Mouse (Mus musculus): Measurements from ENCODE around the gene Tpm4.

The Tpm4 gene

DNA sequence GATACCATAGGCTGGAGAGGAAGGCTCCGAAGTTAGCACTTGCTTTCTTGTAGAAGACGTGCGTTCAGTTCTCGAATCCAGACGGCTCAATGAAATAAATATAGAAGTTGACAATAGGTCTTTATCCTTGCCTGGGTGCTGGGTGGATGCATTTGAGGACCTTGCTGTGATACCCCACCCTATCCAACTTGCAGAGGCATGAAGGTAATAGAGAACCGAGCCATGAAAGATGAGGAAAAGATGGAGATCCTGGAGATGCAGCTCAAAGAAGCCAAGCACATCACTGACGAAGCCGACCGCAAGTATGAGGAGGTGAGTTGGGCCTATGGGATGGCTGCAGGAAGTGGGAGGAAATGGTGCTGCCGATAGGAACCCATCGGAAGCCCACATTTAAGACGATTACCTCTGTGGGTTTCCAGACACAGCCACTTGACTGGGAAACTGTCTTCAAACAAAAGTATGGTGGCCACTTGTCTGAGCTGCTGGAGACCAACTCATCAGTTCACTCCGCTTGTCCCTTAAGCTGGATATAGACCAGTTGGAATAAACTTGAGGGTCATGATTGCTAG is 8.6 kb downstream of the Tpm4 start:
- no peak for DNase-seq

- DNase-seq, result no peak
These were observed 9.7 kb downstream of the Tpm4 start for GRCm38 (mm10) chr8:72144345-72144975.

DNA sequence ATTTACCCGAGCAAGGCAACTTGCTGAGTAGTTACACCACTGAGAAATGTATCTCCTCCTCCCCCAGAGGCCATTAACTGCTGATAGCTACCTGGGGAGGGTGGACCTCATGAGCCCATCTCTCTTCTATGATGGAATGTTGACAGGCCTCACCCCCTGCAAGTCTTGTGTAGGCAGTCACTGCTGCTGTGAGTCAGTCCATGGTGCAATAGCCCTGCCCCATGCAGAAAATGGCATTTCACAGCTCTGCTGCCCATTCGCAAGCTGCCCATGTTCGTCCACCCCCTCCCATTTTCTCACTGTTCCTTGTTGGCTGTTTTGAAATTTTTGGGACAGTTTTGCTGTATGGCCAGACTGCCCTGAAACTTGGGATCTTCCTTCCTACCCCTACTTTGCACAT is 10.7 kb downstream of the Tpm4 start:
- peak in 1 of 2 experiments; percentile 31 for DNase-seq

DNA sequence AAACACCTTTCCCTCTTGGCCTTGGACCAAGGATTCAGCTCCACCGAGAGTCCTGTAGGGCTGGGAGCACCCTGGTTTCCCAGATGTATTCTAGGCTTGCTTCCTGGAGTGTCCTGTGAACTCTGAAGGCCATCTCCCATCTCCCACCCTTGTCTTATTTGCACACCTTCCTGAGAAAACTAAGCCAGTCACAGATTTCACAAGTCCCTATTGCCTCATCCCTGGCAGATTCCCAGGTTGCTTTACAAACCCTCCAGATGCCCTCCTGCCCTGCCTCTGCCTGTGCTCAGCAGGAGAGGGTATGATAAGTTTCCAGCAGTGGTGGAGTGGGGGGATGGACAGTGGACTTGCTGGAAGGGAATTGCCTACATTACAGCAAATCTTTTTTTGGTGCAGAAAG is 11.3 kb downstream of the Tpm4 start:
- peak; percentile 80 to 86 for DNase-seq

GRCm38 (mm10) chr8:72146556-72146955 is 11.8 kb downstream of the Tpm4 start:
- DNase-seq, result no peak

DNA sequence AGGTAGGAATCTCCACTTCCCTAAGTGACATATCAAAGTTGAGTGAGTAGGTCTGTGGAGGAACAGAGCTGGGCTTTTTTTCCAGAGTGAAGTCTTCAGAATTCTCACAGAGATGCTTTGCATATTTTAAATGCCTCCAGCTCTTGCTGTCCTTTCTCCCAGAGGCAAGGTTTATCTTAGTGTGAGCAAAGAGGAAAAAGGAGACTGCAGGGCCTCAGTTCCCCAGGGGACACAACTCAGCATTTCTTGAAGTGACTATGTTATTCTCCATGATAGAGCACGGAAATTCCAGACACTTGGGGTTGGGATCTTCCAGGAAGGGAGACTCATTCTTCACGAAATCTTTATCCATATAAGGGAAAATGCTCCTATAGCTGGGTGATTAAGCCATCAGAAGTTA is 12.5 kb downstream of the Tpm4 start:
- no peak for DNase-seq

GRCm38 (mm10) chr8:72149056-72149455 is 14.3 kb downstream of the Tpm4 start:
- DNase-seq, result no peak

DNA sequence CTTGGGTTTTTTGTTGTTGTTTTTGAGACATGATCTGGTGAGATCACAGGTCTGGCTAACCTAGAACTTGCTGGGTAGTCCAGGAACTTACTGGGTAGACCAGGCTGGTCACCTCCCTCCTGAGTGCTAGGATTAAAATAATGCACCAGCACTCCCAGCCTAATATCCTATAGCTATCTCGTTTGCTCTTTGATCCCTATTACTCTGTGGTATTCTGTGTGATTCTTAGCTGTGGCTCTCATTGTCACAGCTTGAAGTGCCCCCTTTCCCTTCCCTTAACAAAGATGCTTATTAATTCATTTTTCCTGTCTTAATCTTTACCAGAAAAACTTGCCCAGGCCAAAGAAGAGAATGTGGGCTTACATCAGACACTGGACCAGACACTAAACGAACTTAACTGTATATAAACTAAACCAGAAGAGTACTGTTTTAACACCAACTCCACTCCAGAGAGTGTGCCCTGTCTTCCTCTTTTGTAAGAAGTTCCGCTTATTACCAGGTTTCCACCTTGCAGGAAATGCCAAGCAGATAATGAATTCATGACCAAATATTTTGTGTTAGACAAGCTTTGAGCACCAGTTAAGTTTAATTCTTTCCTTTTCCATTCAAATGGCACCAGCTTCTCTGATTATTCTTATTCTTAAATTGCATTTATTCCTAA is 16.8 kb downstream of the Tpm4 start:
- DNase-seq, result no peak

- no peak for DNase-seq
These were observed 18.6 kb downstream of the Tpm4 start for GRCm38 (mm10) chr8:72153382-72153781.

DNA sequence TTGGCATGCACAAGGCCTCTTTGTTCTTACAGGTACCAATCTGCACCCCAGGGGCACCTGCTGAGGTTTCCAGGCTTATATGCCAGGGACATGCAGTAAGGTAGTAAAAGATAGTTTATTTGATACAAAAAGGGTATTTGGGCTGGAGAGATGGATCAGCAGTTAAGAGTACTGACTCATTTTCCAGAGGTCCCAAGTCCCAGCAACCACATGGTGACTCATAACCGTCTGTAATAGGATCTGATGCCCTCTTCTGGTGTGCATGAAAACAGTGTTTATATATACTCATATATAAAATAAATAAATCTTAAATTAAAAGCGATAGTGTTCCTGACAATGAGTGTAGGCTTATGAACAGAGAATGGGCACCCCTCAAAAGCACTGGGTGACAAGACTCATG is 23.3 kb downstream of the Tpm4 start:
- DNase-seq, result no peak

GRCm38 (mm10) chr8:72158726-72159125 is 24.0 kb downstream of the Tpm4 start:
- no peak for DNase-seq

GRCm38 (mm10) chr8:72160007-72160406 is 25.2 kb downstream of the Tpm4 start:
- DNase-seq, result no peak

- DNase-seq, result peak; percentile 100
These were observed 26.2 kb downstream of the Tpm4 start, which contains the start of gene Rab8a for GRCm38 (mm10) chr8:72160707-72161697. Gene Rab8a (plus strand): TSS chr8:72161200.

GRCm38 (mm10) chr8:72162821-72163220 is 28.0 kb downstream of the Tpm4 start:
- no peak for DNase-seq

GRCm38 (mm10) chr8:72169098-72169668 is 34.4 kb downstream of the Tpm4 start:
- DNase-seq, result peak; percentile 46 to 47

DNA sequence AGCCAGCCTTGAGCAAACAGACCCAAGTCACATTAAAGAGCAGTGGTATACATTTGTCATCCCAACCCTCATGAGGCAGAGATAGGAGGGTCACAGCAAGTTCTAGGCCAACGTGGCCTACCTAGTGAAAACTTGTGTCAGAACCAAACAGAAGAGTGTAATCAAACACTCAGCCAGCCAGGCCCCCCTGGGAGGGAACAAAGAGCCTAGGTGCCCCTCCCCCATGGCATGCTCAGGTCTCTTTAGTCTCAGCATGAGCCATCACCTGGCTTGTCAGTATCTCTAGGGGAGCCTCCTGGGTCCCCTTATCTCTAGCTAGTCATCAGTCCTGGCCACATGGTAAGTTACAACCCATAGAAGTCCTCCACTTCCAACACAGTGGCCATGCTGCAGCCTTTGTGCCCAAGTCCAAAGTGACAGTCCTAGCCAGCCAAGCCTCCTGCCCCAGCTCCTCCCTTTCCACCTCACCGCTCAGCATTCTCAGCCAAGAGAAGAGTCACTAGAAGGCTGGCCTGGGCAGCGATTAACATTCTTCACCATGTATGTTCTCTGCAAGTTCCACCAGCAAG is 35.0 kb downstream of the Tpm4 start:
- no peak for DNase-seq

GRCm38 (mm10) chr8:72177346-72177925 is 42.7 kb downstream of the Tpm4 start:
- DNase-seq, result peak; percentile 66 to 72

DNA sequence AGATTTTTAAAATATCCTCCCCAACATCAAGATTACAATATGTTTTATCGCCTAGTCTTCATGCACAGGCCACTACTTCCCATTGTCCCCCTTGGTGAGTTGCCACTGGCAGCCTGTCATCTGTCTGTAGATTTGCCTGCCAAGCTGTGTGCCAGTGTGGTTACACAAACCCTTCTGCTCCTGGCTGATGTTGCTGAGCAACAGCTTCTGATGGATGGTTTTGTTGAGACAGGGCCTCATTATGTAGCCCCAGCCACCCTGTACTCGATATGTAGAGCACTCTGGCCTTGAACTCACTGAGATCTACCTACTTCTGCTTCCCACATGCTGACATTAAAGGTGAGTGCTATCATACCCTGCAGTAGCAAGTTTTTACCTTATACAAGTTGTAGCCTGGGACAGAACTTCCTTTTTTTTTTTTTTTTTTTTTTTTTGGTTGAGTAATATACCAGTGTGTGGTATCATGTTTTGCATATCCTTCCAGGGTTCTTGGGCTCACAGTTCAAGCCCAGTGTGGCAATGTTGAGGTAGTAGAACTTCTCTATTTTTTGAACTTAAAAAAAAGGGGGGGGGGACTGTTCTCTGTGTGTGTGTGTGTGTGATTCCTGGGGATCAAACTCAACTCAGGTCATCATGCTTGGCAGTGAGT is 48.9 kb downstream of the Tpm4 start:
- no peak for DNase-seq

- DNase-seq, result no peak
These were observed 53.1 kb downstream of the Tpm4 start for GRCm38 (mm10) chr8:72187793-72188331.

DNA sequence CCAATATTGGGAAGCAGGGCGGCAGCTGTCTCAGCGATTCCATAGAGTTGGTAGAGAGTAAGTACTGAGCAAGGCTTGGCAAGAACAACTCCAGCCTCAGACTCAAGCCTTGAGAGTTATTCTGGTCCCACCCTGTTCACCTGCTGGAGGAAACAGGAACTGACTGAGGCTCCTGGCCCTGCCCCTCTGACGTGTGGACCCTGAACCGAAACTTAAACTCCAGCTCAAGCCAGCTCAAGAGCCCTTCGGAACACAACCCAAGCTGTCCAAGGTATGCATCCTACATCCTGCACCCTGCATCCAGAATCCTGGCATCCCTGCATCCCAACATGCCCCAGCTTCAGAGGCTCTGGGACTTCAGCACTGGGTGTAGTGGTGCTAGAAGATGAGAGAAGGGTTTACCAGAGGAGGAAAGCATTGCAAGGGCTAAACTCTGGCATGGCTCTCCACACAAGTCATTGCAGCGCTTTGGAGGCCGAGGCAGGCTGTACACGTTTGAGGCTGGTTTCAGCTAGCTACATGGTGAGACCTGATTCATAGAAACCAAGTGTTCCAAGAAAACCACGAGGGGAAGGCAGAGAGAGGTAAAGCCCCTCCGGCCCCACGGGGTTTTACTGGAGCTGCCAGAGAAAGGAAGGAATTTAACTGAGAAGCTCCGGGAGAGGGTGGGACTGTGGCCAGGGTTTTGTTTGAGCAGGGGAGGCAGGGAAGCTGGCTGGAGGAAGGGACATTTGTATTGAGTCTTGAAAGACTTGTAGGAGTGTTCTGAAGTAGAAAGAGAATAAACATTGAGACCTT is 54.8 kb downstream of the Tpm4 start, which contains the start of gene Hsh2d:
Hsh2d (plus strand) TSS at position 222 of the 798 bp plus-strand sequence.
- peak; percentile 62 to 75 for DNase-seq

Data from lung, adult 18-20 months (tissue).